Mouse (Mus musculus) hindbrain, embryonic 12.5 days (tissue): ENCODE measurements around the gene Kdm5a. TPM values are rescaled to one million over a fixed set of nuclear protein-coding genes. Genes with fewer than 3 reads are reported as not detected.

Experiments used
- polyA plus RNA-seq: library from polyadenylated mRNA; unstranded; fragments of >200 nt; fragmentation: Nextera tagmentation; extraction: Ambion mirVana; gene quantifications from 2 replicates; pipeline ENCODE4 v1.2.1, GENCODE M21; 2016

Gene Kdm5a
- polyA plus RNA-seq, 1 experiment from 2014 or later: 59.6 TPM

Other genes with a start within 250 kb of the Kdm5a start
- 0.65 and 0.81 TPM in 2 replicates for gene D330020A13Rik, start 69.8 kb upstream of the Kdm5a start, polyA plus RNA-seq
- 0.66 and 1.2 TPM in 2 replicates for gene B4galnt3, start 69.6 kb upstream of the Kdm5a start, polyA plus RNA-seq
- gene Ccdc77, start 250 bp downstream of the Kdm5a start, polyA plus RNA-seq: 20.1 and 24.0 TPM in 2 replicates
- 11.4 and 12.3 TPM in 2 replicates for gene Il17ra, start 99.1 kb downstream of the Kdm5a start, polyA plus RNA-seq
- gene Tmem121b, start 129.7 kb downstream of the Kdm5a start, polyA plus RNA-seq: 3.2 and 4.1 TPM in 2 replicates
- 19.5 and 20.9 TPM in 2 replicates for gene Hdhd5, start 167.2 kb downstream of the Kdm5a start, polyA plus RNA-seq